Mouse (Mus musculus) testis, adult 10 weeks (tissue): ENCODE data around the gene Gm17349. TPM values are rescaled to one million over a fixed set of nuclear protein-coding genes. Genes with fewer than 3 reads are reported as not detected.

Experiments used
- polyA plus RNA-seq: library from polyadenylated mRNA; stranded (reverse); fragments of 350-450 nt; fragmentation: Illumina TruSeq; extraction: RNeasy Lipid Tissue Mini Kit (QIAGEN cat#74804); gene quantifications from one replicate; pipeline ENCODE4 v1.2.3, GENCODE M21; 2014; ENCODE audit warnings: low read depth, low replicate concordance

The Gm17349 gene
- polyA plus RNA-seq = not detected

GRCm38 (mm10) chr15:99705440-99706048 lies at the start of gene Gm17349:
Gm17349 (minus strand) TSS chr15:99705490.

GRCm38 (mm10) chr15:99725341-99726155 lies 20.3 kb upstream of the Gm17349 start, which contains the start of gene Cox14:
Cox14 (plus strand) TSS chr15:99725618.

GRCm38 (mm10) chr15:99717386-99718334 lies 12.4 kb upstream of the Gm17349 start, which contains the start of gene Gpd1:
Gpd1 (plus strand) TSS chr15:99717515.

GRCm38 (mm10) chr15:99701999-99702900 lies 3.0 kb downstream of the Gm17349 start, which contains the start of gene Smarcd1:
Smarcd1 (plus strand) TSS chr15:99702129.

GRCm38 (mm10) chr15:99670154-99670821 lies 35.0 kb downstream of the Gm17349 start, which contains the start of gene Asic1:
Asic1 (plus strand) TSS chr15:99670368.

Other genes with a start within 250 kb of the Gm17349 start
- not detected for gene Nckap5l, start 247.7 kb downstream of the Gm17349 start, polyA plus RNA-seq
- gene Bcdin3d, start 230.8 kb downstream of the Gm17349 start, polyA plus RNA-seq = 1.3 TPM
- not detected for gene Faim2, start 177.3 kb downstream of the Gm17349 start, polyA plus RNA-seq
- 0.14 TPM for gene Aqp2, start 126.4 kb downstream of the Gm17349 start, polyA plus RNA-seq
- not detected for gene Aqp5, start 114.7 kb downstream of the Gm17349 start, polyA plus RNA-seq
- gene Aqp6, start 104.1 kb downstream of the Gm17349 start, polyA plus RNA-seq = not detected
- gene Racgap1, start 53.8 kb downstream of the Gm17349 start, polyA plus RNA-seq = 39.4 TPM
- gene Asic1, start 35.1 kb downstream of the Gm17349 start, polyA plus RNA-seq = not detected
- gene Smarcd1, start 3.4 kb downstream of the Gm17349 start, polyA plus RNA-seq = 9.5 TPM
- 1.4 TPM for gene Gpd1, start 12.0 kb upstream of the Gm17349 start, polyA plus RNA-seq
- gene Cox14, start 20.1 kb upstream of the Gm17349 start, polyA plus RNA-seq = 5.3 TPM
- 25.6 TPM for gene Cers5, start 67.4 kb upstream of the Gm17349 start, polyA plus RNA-seq
- gene Lima1, start 170.0 kb upstream of the Gm17349 start, polyA plus RNA-seq = 5.9 TPM